Mouse (Mus musculus): ENCODE results near the gene Pcnt. TPM values are rescaled to one million over a fixed set of nuclear protein-coding genes. Genes with fewer than 3 reads are reported as not detected.

The Pcnt gene
- polyA plus RNA-seq, 1 experiment from 2014 or later: 18.3 TPM

DNA sequence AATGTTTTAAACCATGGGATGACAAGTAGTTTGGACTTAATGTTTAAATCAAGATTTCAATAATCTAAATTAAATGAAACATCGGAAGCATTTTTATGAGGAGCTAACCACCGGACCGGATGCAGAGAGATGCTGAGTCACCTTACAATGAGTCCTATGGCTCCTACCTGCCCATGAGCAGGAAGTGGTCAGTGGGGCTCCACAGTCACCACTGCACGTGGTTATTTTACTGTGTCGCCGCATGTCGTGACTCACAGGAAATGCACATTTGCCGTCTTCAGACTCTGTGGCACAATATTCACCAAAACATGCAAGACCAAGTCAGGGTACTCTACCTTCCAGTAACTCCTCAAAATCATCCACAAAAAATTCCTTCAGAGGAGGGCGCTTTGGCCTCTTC, 135.8 kb downstream of the Pcnt start:
- Histone ChIP-seq H3K36me3 (ENCODE audit: control insufficient read depth, insufficient read depth, low read length) (peaks cover 16% of the 10 kb centered on the region), H3K27ac (ENCODE audit: low read length) (no peak overlapping the region), H3K4me1 (replicated peaks; ENCODE audit: control insufficient read depth, insufficient read depth, low read length) (no peaks in the 10 kb centered on the region), H3K27me3 (ENCODE audit: control insufficient read depth, insufficient read depth, low read depth, low read length) (no peaks in the 10 kb centered on the region), H3K9ac (ENCODE audit: low read length) (no peak overlapping the region), H3K4me3 (ENCODE audit: low read length) (no peak overlapping the region), H3K9me3 (ENCODE audit: control insufficient read depth, low read length) (no peaks in the 10 kb centered on the region), H3K4me2 (ENCODE audit: low read depth, low read length) (no peak overlapping the region)
- no peak for ATAC-seq (ENCODE audit: low read depth)
- WGBS: 89% methylated on average over 9 of the region's 9 CpGs

Other genes starting within 250 kb of the Pcnt start
- 51.1 and 56.6 TPM in 2 replicates for gene Prmt2, start 204.9 kb downstream of the Pcnt start, polyA plus RNA-seq (2015; fragmentation: Nextera tagmentation; extraction: Ambion mirVana)
- 0.73 and 1.1 TPM in 2 replicates for gene S100b, start 188.9 kb downstream of the Pcnt start, polyA plus RNA-seq (2015; fragmentation: Nextera tagmentation; extraction: Ambion mirVana)
- 12.5 and 12.9 TPM in 2 replicates for gene Dip2a, start 97.5 kb downstream of the Pcnt start, polyA plus RNA-seq (2015; fragmentation: Nextera tagmentation; extraction: Ambion mirVana)
- gene AC141477.1, start 2.3 kb downstream of the Pcnt start, polyA plus RNA-seq (2015; fragmentation: Nextera tagmentation; extraction: Ambion mirVana): not detected in 2 replicates
- 3.6 and 4.6 TPM in 2 replicates for gene 2610028H24Rik, start 6.3 kb upstream of the Pcnt start, polyA plus RNA-seq (2015; fragmentation: Nextera tagmentation; extraction: Ambion mirVana)
- gene Mcm3ap, start 26.1 kb upstream of the Pcnt start, polyA plus RNA-seq (2015; fragmentation: Nextera tagmentation; extraction: Ambion mirVana): 49.4 and 56.4 TPM in 2 replicates
- gene Ybey, start 26.3 kb upstream of the Pcnt start, polyA plus RNA-seq (2015; fragmentation: Nextera tagmentation; extraction: Ambion mirVana): 6.4 and 7.2 TPM in 2 replicates
- 17.9 and 20.8 TPM in 2 replicates for gene Lss, start 88.8 kb upstream of the Pcnt start, polyA plus RNA-seq (2015; fragmentation: Nextera tagmentation; extraction: Ambion mirVana)
- not detected in 2 replicates for gene Spatc1l, start 119.5 kb upstream of the Pcnt start, polyA plus RNA-seq (2015; fragmentation: Nextera tagmentation; extraction: Ambion mirVana)
- gene Ftcd, start 132.9 kb upstream of the Pcnt start, polyA plus RNA-seq (2015; fragmentation: Nextera tagmentation; extraction: Ambion mirVana): 0.14 and 0.62 TPM in 2 replicates
- gene Col6a2, start 180.8 kb upstream of the Pcnt start, polyA plus RNA-seq (2015; fragmentation: Nextera tagmentation; extraction: Ambion mirVana): 282 and 283 TPM in 2 replicates

All from lung, embryonic 16.5 days (tissue).